Mouse (Mus musculus): ENCODE data around the gene Tmem221.

GRCm38 (mm10) chr8:71545053-71545452 lies 13.6 kb downstream of the Tmem221 start:
- TF ChIP-seq CTCF (IDR thresholded peaks at IDR 0.05; ENCODE audit: control insufficient read depth, insufficient read depth, low read length) = no peak
- no peak for TF ChIP-seq POLR2A (IDR thresholded peaks at IDR 0.05; ENCODE audit: borderline replicate concordance, control insufficient read depth, low read depth, low read length)
